ENCODE assay signal across 11 mouse cellular contexts in genomic region chr6:31665671-31666486, GRCm38 (mm10).
DNase-seq lines count a peak whose midpoint lies in the region; ATAC-seq and TF ChIP-seq lines count a peak whose summit lies in the region.
"Had no signal": no experiment of that assay in that cellular context is flagged by ENCODE, and none has a peak within 500 bp of the region (broad histone marks: within the 10 kb centered on the region; RNA-seq: fewer than 3 reads in every experiment).

No protein-coding gene starts in this region.

- peak; percentile 27 for TF ChIP-seq CTCF in left cerebral cortex, adult 2 months (IDR thresholded peaks at IDR 0.05)

- H3K27ac ChIP-seq in left cerebral cortex, adult 2 months: no peak overlapping the region

- peak; percentile 27; the same call in 1 of the 2 replicates for ATAC-seq in megakaryocyte progenitor cell, adult 5-6 weeks (replicated peaks; ENCODE audit: poor library complexity)
- ATAC-seq in cerebellum, adult (ENCODE audit: insufficient number of reproducible peaks, low FRiP score, low TSS enrichment): no peak

- intact Hi-C loops in left cerebral cortex, adult 2 months (cut with DNase I): loop anchor here (2.0 to 10.0 kb wide), 2 partner anchors 173 to 1739 kb away; no protein-coding TSS in a partner anchor

- DNase-seq in left cerebral cortex, adult 2 months (ENCODE audit: extremely low spot score in 1 of 2, low spot score in 2 of 2): peak in 1 of 2 experiments; percentile 27
- no peak for DNase-seq in left cerebral cortex, adult 11 months (ENCODE audit: low spot score)
- peak; percentile 72 for DNase-seq in R1 (ENCODE audit: low read depth, low spot score)
- peak; percentile 46 for DNase-seq in embryo, embryonic 11.5 days (ENCODE audit: low read depth, low spot score)
- no peak for DNase-seq in thymus, adult 18-20 months
- DNase-seq: gastrocnemius, postnatal 14 days; kidney, adult 8-10 months; lung, adult 18-20 months; thymus, adult 2 months had no signal

- no peak overlapping the region for H3K4me3 ChIP-seq in left cerebral cortex, adult 2 months

Comparison
In these comparisons a context has a peak if more than half of its experiments do, and no peak if none do; other contexts are left out.
1. DNase-seq: peak in R1 (single experiment) and embryo, embryonic 11.5 days (single experiment); none in left cerebral cortex, adult 11 months (single experiment) and thymus, adult 18-20 months (0 of 2).